Mouse (Mus musculus) heart, postnatal 0 days (tissue): ENCODE results near the gene Prkag2. TPM values are rescaled to one million over a fixed set of nuclear protein-coding genes. Genes with fewer than 3 reads are reported as not detected.

Source experiments
- ATAC-seq: fragments of 200-750 bp; cut with Nextera tagmentation; 2 replicates; pipeline ENCODE4 v1.8.0; 2017; ENCODE audit warnings: low read depth, moderate number of reproducible peaks, moderate library complexity; ENCODE audit not compliant: insufficient read depth
- DNase-seq: peaks from one replicate; pipeline ENCODE4 v3.0.0-alpha.2; 2016; ENCODE audit warnings: low spot score
- H3K27ac ChIP-seq: fragments of 300-500 bp; sonication (generic); 2 replicates; pipeline ENCODE4 v1.5.1; 2014; ENCODE audit warnings: low read depth, mild to moderate bottlenecking
- H3K27me3 ChIP-seq: fragments of 300-500 bp; sonication (generic); 2 replicates; pipeline ENCODE4 v1.6.1; 2014; ENCODE audit warnings: low read length, mixed read lengths; ENCODE audit not compliant: control insufficient read depth, insufficient read depth
- H3K36me3 ChIP-seq: fragments of 300-500 bp; sonication (generic); replicated peaks from 2 replicates; pipeline ENCODE4 v1.6.1; 2014; ENCODE audit warnings: low read length, mixed read lengths; ENCODE audit not compliant: control insufficient read depth, insufficient read depth
- H3K4me1 ChIP-seq: fragments of 300-500 bp; sonication (generic); 2 replicates; pipeline ENCODE4 v1.6.1; 2014; ENCODE audit warnings: antibody characterized with exemption; ENCODE audit not compliant: control insufficient read depth, insufficient read depth
- H3K4me2 ChIP-seq: fragments of 300-500 bp; sonication (generic); 2 replicates; pipeline ENCODE4 v1.6.1; 2014; ENCODE audit warnings: low read depth, mild to moderate bottlenecking, low read length, moderate library complexity
- H3K4me3 ChIP-seq: fragments of 300-500 bp; sonication (generic); 2 replicates; pipeline ENCODE4 v1.5.1; 2014; ENCODE audit warnings: low read depth, low read length
- H3K9ac ChIP-seq: fragments of 300-500 bp; sonication (generic); replicated peaks from 2 replicates; pipeline ENCODE4 v1.6.1; 2014; ENCODE audit warnings: low read depth, low read length, mixed read lengths
- H3K9me3 ChIP-seq: fragments of 300-500 bp; sonication (generic); replicated peaks from 2 replicates; pipeline ENCODE4 v1.6.1; 2016; ENCODE audit warnings: low read length; ENCODE audit not compliant: control insufficient read depth
- CTCF ChIP-seq: IDR thresholded peaks from 2 replicates; pipeline ENCODE4 v1.5.1; 2016; ENCODE audit warnings: antibody characterized with exemption, control low read depth, low read depth
- EP300 ChIP-seq: IDR thresholded peaks from 2 replicates; pipeline ENCODE4 v1.6.1; 2016; ENCODE audit warnings: antibody characterized with exemption, low read depth
- WGBS: fragments of 180-500 bp; shearing (Covaris S2); extraction: QIAGEN DNeasy Blood & Tissue Kit; methylation state at CpG from one replicate; pipeline ENCODE4 v1.1.7; 2014; 5-methylcytosine and 5-hydroxymethylcytosine counted together
- polyA plus RNA-seq: library from polyadenylated mRNA; unstranded; fragments of >200 nt; fragmentation: Nextera tagmentation; extraction: Ambion mirVana; gene quantifications from 2 replicates; pipeline ENCODE4 v1.2.1, GENCODE M21; 2015
- total RNA-seq: library from RNA; depleted of rRNA; stranded (reverse); fragments of >200 nt; gene quantifications from 2 replicates; pipeline ENCODE4 v1.2.3, GENCODE M21; 2014; ENCODE audit warnings: low replicate concordance

Gene Prkag2
- total and polyA plus RNA-seq, 2 experiments from 2014 or later = 62.9 to 121 TPM

- no peak for TF ChIP-seq EP300
- WGBS = 82% methylated on average over 8 of the region's 8 CpGs
- Histone ChIP-seq H3K4me1 (peaks cover 14% of the 10 kb centered on the region), H3K36me3 (no peaks in the 10 kb centered on the region), H3K4me2 (no peak overlapping the region), H3K9me3 (no peaks in the 10 kb centered on the region), H3K27ac (no peak overlapping the region), H3K27me3 (no peaks in the 10 kb centered on the region), H3K4me3 (no peak overlapping the region), H3K9ac (no peak overlapping the region)
- ATAC-seq = no peak
- no peak for DNase-seq
Measured at GRCm38 (mm10) chr5:25092630-25093245, 7.7 kb downstream of the Prkag2 start.

GRCm38 (mm10) chr5:25089258-25089972 is 11.0 kb downstream of the Prkag2 start:
- Histone ChIP-seq H3K9me3 (no peaks in the 10 kb centered on the region), H3K4me3 (no peak overlapping the region), H3K27ac (no peak overlapping the region), H3K27me3 (no peaks in the 10 kb centered on the region), H3K36me3 (no peaks in the 10 kb centered on the region), H3K9ac (no peak overlapping the region), H3K4me1 (peaks cover 17% of the 10 kb centered on the region), H3K4me2 (no peak overlapping the region)
- no peak for DNase-seq
- 79% methylated on average over 6 of the region's 6 CpGs for WGBS
- no peak for ATAC-seq
- TF ChIP-seq EP300 = no peak
- no peak for TF ChIP-seq CTCF

GRCm38 (mm10) chr5:25088633-25089032 is 11.8 kb downstream of the Prkag2 start:
- DNase-seq (no peak), ATAC-seq (no peak)
- H3K36me3 ChIP-seq = no peaks in the 10 kb centered on the region
- no peak overlapping the region for H3K9ac ChIP-seq
- H3K27ac ChIP-seq = no peak overlapping the region
- no peak overlapping the region for H3K4me2 ChIP-seq
- no peak for TF ChIP-seq CTCF
- TF ChIP-seq EP300 = no peak
- 69% methylated on average over 4 of the region's 4 CpGs for WGBS
- peaks cover 17% of the 10 kb centered on the region for H3K4me1 ChIP-seq
- no peaks in the 10 kb centered on the region for H3K27me3 ChIP-seq
- H3K4me3 ChIP-seq = no peak overlapping the region
- H3K9me3 ChIP-seq = no peaks in the 10 kb centered on the region

- no peaks in the 10 kb centered on the region for H3K9me3 ChIP-seq
- 70% methylated on average over 13 of the region's 13 CpGs for WGBS
- no peak for TF ChIP-seq CTCF
- TF ChIP-seq EP300 = no peak
Measured at GRCm38 (mm10) chr5:25088111-25088510, 12.3 kb downstream of the Prkag2 start.

GRCm38 (mm10) chr5:25087064-25087463 is 13.4 kb downstream of the Prkag2 start:
- TF ChIP-seq EP300 (no peak), CTCF (no peak)
- no peak overlapping the region for H3K4me2 ChIP-seq
- DNase-seq = no peak
- no peak overlapping the region for H3K9ac ChIP-seq
- no peak for ATAC-seq
- no peak overlapping the region for H3K27ac ChIP-seq
- no peaks in the 10 kb centered on the region for H3K27me3 ChIP-seq
- 92% methylated on average over 7 of the region's 7 CpGs for WGBS
- H3K36me3 ChIP-seq = no peaks in the 10 kb centered on the region
- H3K9me3 ChIP-seq = no peaks in the 10 kb centered on the region
- H3K4me3 ChIP-seq = no peak overlapping the region
- peaks cover 17% of the 10 kb centered on the region for H3K4me1 ChIP-seq

More at GRCm38 (mm10) chr5:25088111-25088510, 12.3 kb downstream of the Prkag2 start:
- Histone ChIP-seq H3K4me3 (no peak overlapping the region), H3K4me2 (no peak overlapping the region), H3K27ac (no peak overlapping the region), H3K27me3 (no peaks in the 10 kb centered on the region), H3K36me3 (no peaks in the 10 kb centered on the region), H3K4me1 (peaks cover 17% of the 10 kb centered on the region), H3K9ac (no peak overlapping the region)
- no peak for ATAC-seq
- DNase-seq = no peak
